36 mouse cellular contexts compared by ENCODE assay signal in genomic region chr19:10965721-10966120, GRCm38 (mm10). TPM values are rescaled to one million over a fixed set of nuclear protein-coding genes. Genes with fewer than 3 reads are reported as not detected.
DNase-seq lines count a peak whose midpoint lies in the region; TF ChIP-seq lines count a peak whose summit lies in the region.
"Had no signal": no experiment of that assay in that cellular context is flagged by ENCODE, and none has a peak within 500 bp of the region (broad histone marks: within the 10 kb centered on the region; RNA-seq: fewer than 3 reads in every experiment).

No protein-coding gene starts in this region.

- TF ChIP-seq CTCF in heart, adult 2 months (IDR thresholded peaks at IDR 0.05): no peak

- peak; percentile 64 to 91 for DNase-seq in adrenal gland, adult (ENCODE audit: inconsistent age in 2 of 2, low spot score in 1 of 2)
- DNase-seq in adrenal gland, postnatal 4 days (ENCODE audit: low spot score in 2 of 2): no peak
- peak; percentile 92 for DNase-seq in heart, adult 11 months
- DNase-seq in heart, adult 2 months: no peak
- peak; percentile 23 for DNase-seq in ovary, postnatal 36 days (ENCODE audit: low spot score)
- no peak for DNase-seq in ovary, postnatal 10 days (ENCODE audit: low spot score)
- peak; percentile 39 to 66 for DNase-seq in adrenal gland, postnatal 36 days
- no peak for DNase-seq in embryo, embryonic 9.5 days (ENCODE audit: extremely low spot score)
- DNase-seq: cerebellum, adult 11-12 months; cerebellum, adult 8-10 months; cerebellum, postnatal 10 days; cerebellum, postnatal 36 days; embryo, embryonic 11 days; forebrain, postnatal 0 days; gastrocnemius, adult 2 months; gastrocnemius, postnatal 14 days; heart, adult 18-20 months; kidney, adult 11 months had no signal

- H3K9ac ChIP-seq in heart, adult 2 months (ENCODE audit: low read depth, low read length): no peak overlapping the region
- H3K9ac ChIP-seq: forebrain, embryonic 13.5 days; forebrain, postnatal 0 days; heart, embryonic 13.5 days; hindbrain, embryonic 13.5 days; intestine, embryonic 15.5 days had no signal

- TF ChIP-seq POLR2A in heart, adult 2 months (IDR thresholded peaks at IDR 0.05; ENCODE audit: insufficient read depth, low read depth, low read length): no peak

- no peaks in the 10 kb centered on the region for H3K79me2 ChIP-seq in heart, adult 2 months (replicated peaks; ENCODE audit: control insufficient read depth, insufficient read depth, low read length)

- no peaks in the 10 kb centered on the region for H3K4me1 ChIP-seq in heart, adult 2 months (ENCODE audit: control insufficient read depth, insufficient read depth, low read length)
- H3K4me1 ChIP-seq: forebrain, embryonic 10.5 days; forebrain, embryonic 13.5 days; heart, embryonic 10.5 days; heart, embryonic 13.5 days; hindbrain, embryonic 10.5 days; hindbrain, embryonic 13.5 days; intestine, embryonic 15.5 days had no signal

- H3K27me3 ChIP-seq in heart, adult 2 months (ENCODE audit: control insufficient read depth, insufficient read depth, low read length): no peaks in the 10 kb centered on the region
- H3K27me3 ChIP-seq: forebrain, embryonic 13.5 days; intestine, embryonic 15.5 days had no signal

- H3K27ac ChIP-seq in heart, adult 2 months: no peak overlapping the region
- H3K27ac ChIP-seq: forebrain, embryonic 10.5 days; forebrain, embryonic 13.5 days; gastrocnemius, adult 2 months; heart, embryonic 10.5 days; heart, embryonic 13.5 days; hindbrain, embryonic 10.5 days; hindbrain, embryonic 13.5 days; intestine, embryonic 15.5 days had no signal

- no peaks in the 10 kb centered on the region for H3K36me3 ChIP-seq in heart, adult 2 months (ENCODE audit: control insufficient read depth, insufficient read depth, low read length)
- H3K36me3 ChIP-seq: forebrain, embryonic 10.5 days; heart, embryonic 10.5 days; heart, embryonic 13.5 days; hindbrain, embryonic 10.5 days; hindbrain, embryonic 13.5 days; intestine, embryonic 15.5 days had no signal

- no peak for TF ChIP-seq EP300 in heart, adult 2 months (IDR thresholded peaks at IDR 0.05; ENCODE audit: insufficient read depth, low read depth, low read length)

- intact Hi-C loops in heart, adult 2 months (cut with DNase I): no loop called here

- 72% methylated on average over 7 of the region's 7 CpGs for WGBS in heart, adult 2 months

- H3K4me3 ChIP-seq in heart, adult 2 months: no peak overlapping the region
- H3K4me3 ChIP-seq: forebrain, embryonic 10.5 days; forebrain, embryonic 13.5 days; gastrocnemius, adult 2 months; heart, embryonic 10.5 days; heart, embryonic 13.5 days; hindbrain, embryonic 10.5 days; hindbrain, embryonic 13.5 days; intestine, embryonic 15.5 days had no signal

RNA-seq across cellular contexts. Expression of gene Ms4a10, which starts 8.7 kb away (rescaled TPM):
- total RNA-seq in adrenal gland, postnatal 4 days (2021): 10 to 100 TPM; 15.6 to 15.9 TPM
- total RNA-seq in heart, adult 2 months (2021): not detected
- not detected in 2 replicates for polyA plus RNA-seq in heart, adult 2 months (2012; rRNA removed)
- total RNA-seq in adrenal gland, postnatal 36 days (2021): 10 to 100 TPM in 1 of 2 experiments, under 1 TPM in 1; 0.73 to 23.5 TPM
- total RNA-seq: forebrain, postnatal 0 days; gastrocnemius, adult 2 months; gastrocnemius, postnatal 14 days; heart, adult 18-20 months; heart, postnatal 25 days had no signal
- polyA plus RNA-seq: activated CD4-positive, CD25-positive, alpha-beta regulatory T cell, adult 4 months; brain, embryonic 14.5 days; cortical plate, adult 2 months; embryonic facial prominence, embryonic 11.5 days; forebrain, embryonic 10.5 days; forebrain, embryonic 13.5 days; forebrain, postnatal 0 days; frontal cortex, adult 2 months; hindbrain, embryonic 10.5 days; hindbrain, embryonic 13.5 days; hindbrain, embryonic 16.5 days had no signal

RNA-seq across cellular contexts. Expression of gene Ccdc86, which starts 16.7 kb away (rescaled TPM):
- total RNA-seq in adrenal gland, postnatal 4 days (2021): 10 to 100 TPM; 15.4 to 18.5 TPM
- 1 to 10 TPM; 6.9 to 7.1 TPM for total RNA-seq in heart, adult 2 months (2021)
- 3.0 and 3.1 TPM in 2 replicates for polyA plus RNA-seq in heart, adult 2 months (2012; rRNA removed)
- total RNA-seq in adrenal gland, postnatal 36 days (2021): 10 to 100 TPM; 16.8 to 18.4 TPM

RNA-seq across cellular contexts. Expression of gene Ms4a15, which starts 27.3 kb away (rescaled TPM):
- under 1 TPM in 1 of 2 experiments, not detected in 1; 0.51 TPM for total RNA-seq in adrenal gland, postnatal 4 days (2021)
- total RNA-seq in heart, adult 2 months (2021): not detected
- polyA plus RNA-seq in heart, adult 2 months (2012; rRNA removed): not detected in 2 replicates
- not detected for total RNA-seq in adrenal gland, postnatal 36 days (2021)
- total RNA-seq: ES-E14; gastrocnemius, adult 2 months; gastrocnemius, postnatal 14 days; gastrocnemius, postnatal 4 days; heart, adult 18-20 months; heart, postnatal 25 days had no signal
- polyA plus RNA-seq: brain, embryonic 14.5 days; cortical plate, adult 2 months; embryonic facial prominence, embryonic 11.5 days; embryonic facial prominence, embryonic 14.5 days; forebrain, embryonic 10.5 days; forebrain, embryonic 13.5 days; heart, embryonic 10.5 days; heart, embryonic 13.5 days; heart, postnatal 0 days; hindbrain, embryonic 10.5 days; hindbrain, embryonic 13.5 days; hindbrain, embryonic 16.5 days had no signal

RNA-seq across cellular contexts. Expression of gene Ptgdr2, which starts 28.8 kb away (rescaled TPM):
- under 1 TPM in 1 of 2 experiments, not detected in 1; 0.23 TPM for total RNA-seq in adrenal gland, postnatal 4 days (2021)
- total RNA-seq in heart, adult 2 months (2021): not detected
- polyA plus RNA-seq in heart, adult 2 months (2012; rRNA removed): 0.09 and 0.10 TPM in 2 replicates
- total RNA-seq in adrenal gland, postnatal 36 days (2021): not detected
- total RNA-seq: gastrocnemius, adult 2 months; heart, adult 18-20 months had no signal
- polyA plus RNA-seq: activated CD4-positive, CD25-positive, alpha-beta regulatory T cell, adult 4 months; embryonic facial prominence, embryonic 11.5 days; hindbrain, embryonic 10.5 days had no signal

RNA-seq across cellular contexts. Expression of gene Zp1, which starts 45.3 kb away (rescaled TPM):
- not detected for total RNA-seq in adrenal gland, postnatal 4 days (2021)
- total RNA-seq in heart, adult 2 months (2021): not detected
- not detected in 2 replicates for polyA plus RNA-seq in heart, adult 2 months (2012; rRNA removed)
- not detected for total RNA-seq in adrenal gland, postnatal 36 days (2021)
- total RNA-seq: gastrocnemius, adult 2 months; heart, adult 18-20 months; heart, postnatal 25 days had no signal
- polyA plus RNA-seq: activated CD4-positive, CD25-positive, alpha-beta regulatory T cell, adult 4 months; cortical plate, adult 2 months; embryonic facial prominence, embryonic 11.5 days; embryonic facial prominence, embryonic 14.5 days; forebrain, embryonic 10.5 days; forebrain, embryonic 13.5 days; heart, embryonic 10.5 days; heart, embryonic 13.5 days; hindbrain, embryonic 13.5 days; intestine, embryonic 15.5 days had no signal

Comparison
In these comparisons a context has a peak if more than half of its experiments do, and no peak if none do; other contexts are left out.
1. DNase-seq: peak in adrenal gland, adult (2 of 2), heart, adult 11 months (single experiment), ovary, postnatal 36 days (single experiment) and adrenal gland, postnatal 36 days (2 of 2); none in adrenal gland, postnatal 4 days (0 of 2), heart, adult 2 months (0 of 2), ovary, postnatal 10 days (single experiment) and embryo, embryonic 9.5 days (single experiment).